Mouse (Mus musculus) limb, embryonic 14.5 days (tissue): ENCODE results near the gene Metap2. TPM values are rescaled to one million over a fixed set of nuclear protein-coding genes. Genes with fewer than 3 reads are reported as not detected.

Source experiments
- ATAC-seq: fragments of 200-750 bp; cut with Nextera tagmentation; 2 replicates; pipeline ENCODE4 v1.8.0; 2017; ENCODE audit warnings: low read depth, moderate number of reproducible peaks, moderate TSS enrichment; ENCODE audit not compliant: low FRiP score
- DNase-seq: peaks from one replicate; pipeline ENCODE4 v3.0.0-alpha.2; 2015; ENCODE audit warnings: low spot score
- H3K27ac ChIP-seq: fragments of 300-500 bp; sonication (generic); replicated peaks from 2 replicates; pipeline ENCODE4 v1.5.1; 2014; ENCODE audit warnings: low read depth, mild to moderate bottlenecking, low read length, moderate library complexity, mixed read lengths
- H3K27me3 ChIP-seq: fragments of 300-500 bp; sonication (generic); 2 replicates; pipeline ENCODE4 v1.6.1; 2014; ENCODE audit warnings: low read length, mixed read lengths; ENCODE audit not compliant: control insufficient read depth, insufficient read depth
- H3K36me3 ChIP-seq: fragments of 300-500 bp; sonication (generic); 2 replicates; pipeline ENCODE4 v1.6.1; 2014; ENCODE audit warnings: mild to moderate bottlenecking, low read length, moderate library complexity, mixed read lengths; ENCODE audit not compliant: control insufficient read depth, insufficient read depth
- H3K4me1 ChIP-seq: fragments of 300-500 bp; sonication (generic); 2 replicates; pipeline ENCODE4 v1.6.1; 2014; ENCODE audit warnings: antibody characterized with exemption, low read length, mixed read lengths; ENCODE audit not compliant: control insufficient read depth, insufficient read depth
- H3K4me2 ChIP-seq: fragments of 300-500 bp; sonication (generic); replicated peaks from 2 replicates; pipeline ENCODE4 v1.6.1; 2014; ENCODE audit warnings: low read depth, mild to moderate bottlenecking, low read length, moderate library complexity; ENCODE audit not compliant: severe bottlenecking
- H3K4me3 ChIP-seq: fragments of 300-500 bp; sonication (generic); replicated peaks from 2 replicates; pipeline ENCODE4 v1.5.1; 2014; ENCODE audit warnings: low read length
- H3K9ac ChIP-seq: fragments of 300-500 bp; sonication (generic); 2 replicates; pipeline ENCODE4 v1.6.1; 2014; ENCODE audit warnings: mild to moderate bottlenecking, low read depth, low read length, moderate library complexity; ENCODE audit not compliant: severe bottlenecking
- H3K9me3 ChIP-seq: fragments of 300-500 bp; sonication (generic); 2 replicates; pipeline ENCODE4 v1.6.1; 2016; ENCODE audit warnings: low read length; ENCODE audit not compliant: control insufficient read depth
- POLR2A ChIP-seq: fragments of 200-500 bp; IDR thresholded peaks from 2 replicates; pipeline ENCODE4 v1.8.0; 2012; ENCODE audit warnings: inconsistent platforms, mild to moderate bottlenecking, moderate library complexity, borderline replicate concordance; ENCODE audit not compliant: insufficient read depth, insufficient read length; ENCODE audit errors: extremely low read depth
- WGBS: fragments of 180-500 bp; shearing (Covaris S2); extraction: QIAGEN DNeasy Blood & Tissue Kit; methylation state at CpG from one replicate; pipeline ENCODE4 v1.1.7; 2014; 5-methylcytosine and 5-hydroxymethylcytosine counted together
- polyA plus RNA-seq, 2 experiments: library from polyadenylated mRNA; depleted of rRNA in 1 of 2; stranded (reverse) in 1 of 2; unstranded in 1 of 2; fragments of >200 nt; fragmentation: Nextera tagmentation in 1 of 2; extraction: Ambion mirVana in 1 of 2; gene quantifications; 2 replicates each; pipeline versions ENCODE4 v1.2.1 to v1.2.3; 2012 to 2014

The Metap2 gene
- polyA plus RNA-seq, 2 experiments, result 143 to 182 TPM

DNA sequence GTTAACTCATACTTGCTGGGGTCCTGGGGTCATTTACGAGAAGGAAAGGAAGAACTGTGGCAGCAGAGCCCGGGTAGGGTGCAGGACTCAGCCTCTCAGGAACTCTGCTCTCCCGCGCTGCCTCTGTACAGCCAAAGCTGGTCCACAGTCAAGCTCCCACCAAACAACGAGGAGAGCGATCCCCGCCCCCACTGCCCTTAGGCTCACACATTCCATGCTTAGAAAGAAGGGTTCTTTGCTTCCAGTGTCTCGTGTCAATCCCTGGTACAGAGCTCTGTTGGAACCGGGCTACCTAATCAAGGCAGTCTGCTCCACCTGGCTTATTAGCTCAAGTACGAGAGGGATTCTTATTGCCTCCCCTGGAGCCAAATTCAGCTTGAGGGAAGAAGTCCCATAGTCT is 10.5 kb upstream of the Metap2 start:
- no peak overlapping the region for H3K4me3 ChIP-seq

DNA sequence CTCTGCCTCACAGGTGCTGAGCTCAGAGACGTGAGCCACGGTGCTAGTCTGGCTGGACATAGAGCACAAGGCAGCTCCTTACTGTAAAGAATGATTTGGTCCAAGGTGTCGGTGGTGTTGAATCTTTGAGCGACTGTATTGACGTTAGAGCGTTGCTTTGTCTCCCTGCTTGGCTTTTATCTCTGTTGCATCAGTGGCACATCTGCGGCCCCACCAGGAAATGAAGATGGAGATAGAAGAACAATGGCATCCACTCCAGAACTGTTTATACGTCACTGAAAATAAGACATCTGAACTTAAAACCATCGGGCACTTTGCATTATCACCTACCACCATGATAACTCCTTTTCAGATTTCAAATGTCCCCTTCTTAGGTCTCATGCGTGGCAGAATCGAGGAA is 3.0 kb upstream of the Metap2 start:
- Histone ChIP-seq H3K9me3 (no peaks in the 10 kb centered on the region), H3K4me1 (no peaks in the 10 kb centered on the region), H3K27ac (no peak overlapping the region), H3K4me3 (no peak overlapping the region), H3K4me2 (no peak overlapping the region), H3K9ac (no peak overlapping the region), H3K36me3 (no peaks in the 10 kb centered on the region), H3K27me3 (no peaks in the 10 kb centered on the region)
- no peak for DNase-seq
- 89% methylated on average over 11 of the region's 11 CpGs for WGBS
- ATAC-seq, result no peak
- TF ChIP-seq POLR2A, result no peak

More for the DNA sequence above, 10.5 kb upstream of the Metap2 start:
- Histone ChIP-seq H3K9me3 (no peaks in the 10 kb centered on the region), H3K4me2 (no peak overlapping the region), H3K36me3 (no peaks in the 10 kb centered on the region), H3K27ac (no peak overlapping the region), H3K4me1 (0 out of 2 replicates have a peak, but pooled peaks cover 5% of the 10 kb centered on the region), H3K9ac (no peak overlapping the region), H3K27me3 (no peaks in the 10 kb centered on the region)
- 25% methylated on average over 10 of the region's 10 CpGs for WGBS
- TF ChIP-seq POLR2A, result no peak
- DNase-seq, result no peak
- ATAC-seq, result no peak

GRCm38 (mm10) chr10:93899303-93899702 is 2.4 kb upstream of the Metap2 start:
- no peaks in the 10 kb centered on the region for H3K27me3 ChIP-seq
- DNase-seq (no peak), ATAC-seq (no peak)
- no peak overlapping the region for H3K9ac ChIP-seq
- TF ChIP-seq POLR2A, result no peak
- H3K4me2 ChIP-seq, result no peak overlapping the region
- no peak overlapping the region for H3K27ac ChIP-seq
- WGBS, result 70% methylated on average over 2 of the region's 2 CpGs
- no peaks in the 10 kb centered on the region for H3K4me1 ChIP-seq
- no peak overlapping the region for H3K4me3 ChIP-seq
- no peaks in the 10 kb centered on the region for H3K36me3 ChIP-seq
- H3K9me3 ChIP-seq, result no peaks in the 10 kb centered on the region

GRCm38 (mm10) chr10:93892551-93892950 is 4.3 kb downstream of the Metap2 start:
- Histone ChIP-seq H3K4me2 (no peak overlapping the region), H3K9me3 (no peaks in the 10 kb centered on the region), H3K4me1 (peaks cover 8% of the 10 kb centered on the region), H3K27me3 (no peaks in the 10 kb centered on the region), H3K27ac (no peak overlapping the region), H3K9ac (no peak overlapping the region), H3K4me3 (no peak overlapping the region), H3K36me3 (no peaks in the 10 kb centered on the region)
- WGBS, result 84% methylated on average over 4 of the region's 4 CpGs
- DNase-seq (no peak), ATAC-seq (no peak)
- TF ChIP-seq POLR2A, result no peak

DNA sequence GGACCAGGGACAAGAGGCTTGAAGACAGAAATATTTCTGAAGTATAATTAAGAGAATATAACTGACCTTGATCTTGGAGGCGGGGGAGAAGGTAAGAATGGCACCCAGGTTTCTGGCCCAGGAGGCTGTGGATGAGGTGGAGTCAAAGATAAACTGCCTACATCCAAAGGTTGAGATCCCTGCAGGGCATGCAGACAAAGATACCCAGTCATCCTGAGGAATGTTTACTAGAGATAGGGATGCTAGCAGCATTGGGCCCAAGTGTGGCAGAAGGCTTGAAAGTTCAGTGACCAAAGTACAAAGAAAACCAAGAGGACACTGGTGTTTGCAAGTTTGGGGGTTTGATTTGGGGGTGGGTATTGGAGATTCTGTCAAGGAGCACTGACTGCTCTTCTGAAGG is 5.9 kb downstream of the Metap2 start:
- H3K9ac ChIP-seq, result no peak overlapping the region
- peaks cover 8% of the 10 kb centered on the region for H3K4me1 ChIP-seq
- ATAC-seq, result no peak
- no peaks in the 10 kb centered on the region for H3K27me3 ChIP-seq
- H3K36me3 ChIP-seq, result peaks cover 10% of the 10 kb centered on the region
- WGBS, result 100% methylated on average over 1 of the region's 1 CpGs
- no peak overlapping the region for H3K27ac ChIP-seq
- DNase-seq, result no peak
- H3K4me2 ChIP-seq, result no peak overlapping the region
- TF ChIP-seq POLR2A, result no peak
- no peaks in the 10 kb centered on the region for H3K9me3 ChIP-seq
- no peak overlapping the region for H3K4me3 ChIP-seq

- WGBS, result 75% methylated on average over 4 of the region's 4 CpGs
- DNase-seq (no peak), ATAC-seq (no peak)
- Histone ChIP-seq H3K27me3 (no peaks in the 10 kb centered on the region), H3K4me3 (peak overlapping the region; percentile 91; the same call in 1 of the 2 replicates), H3K9me3 (no peaks in the 10 kb centered on the region), H3K36me3 (peaks cover 15% of the 10 kb centered on the region), H3K4me2 (peak overlapping the region; percentile 84; the same call in 1 of the 2 replicates), H3K4me1 (peaks cover 8% of the 10 kb centered on the region), H3K9ac (peak overlapping the region; percentile 86), H3K27ac (no peak overlapping the region)
- no peak for TF ChIP-seq POLR2A
Observed at GRCm38 (mm10) chr10:93890565-93890964, 6.3 kb downstream of the Metap2 start.
